Mouse (Mus musculus) heart, adult 8-10 months (tissue): ENCODE measurements around the gene Asb6. TPM values are rescaled to one million over a fixed set of nuclear protein-coding genes. Genes with fewer than 3 reads are reported as not detected.

ENCODE experiments used
- DNase-seq: peaks from one replicate; pipeline ENCODE4 v3.0.0; 2022; ENCODE audit warnings: low spot score
- total RNA-seq, 4 experiments: library from RNA; stranded (reverse); gene quantifications; 2 replicates each; pipeline ENCODE4 v1.2.4; 2022

Gene Asb6
- total RNA-seq, 4 experiments from 2014 or later, result 8.4 to 11.3 (median 8.7) TPM

DNA sequence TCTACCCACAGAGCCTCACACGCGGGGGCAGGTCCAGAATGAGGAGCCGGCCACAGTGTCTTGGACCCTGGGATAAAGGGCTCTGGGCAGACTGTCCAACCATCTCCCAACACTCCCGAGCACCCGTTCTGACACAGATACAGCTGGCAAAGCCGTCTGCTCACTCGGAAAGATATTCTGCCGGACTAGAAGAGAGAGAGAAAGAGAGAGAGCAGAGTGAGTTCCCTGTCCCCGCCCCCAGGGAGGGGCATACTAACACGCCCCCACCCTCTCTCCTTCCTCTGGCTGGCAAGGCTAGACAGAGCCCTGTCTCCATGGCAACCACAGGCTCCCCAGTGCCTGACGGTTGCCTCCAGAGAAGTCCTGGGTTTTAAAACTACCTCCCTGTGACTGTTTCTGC is 33.8 kb downstream of the Asb6 start:
- peak; percentile 59 for DNase-seq

GRCm38 (mm10) chr2:30795889-30796275 is 34.3 kb downstream of the Asb6 start:
- no peak for DNase-seq

DNA sequence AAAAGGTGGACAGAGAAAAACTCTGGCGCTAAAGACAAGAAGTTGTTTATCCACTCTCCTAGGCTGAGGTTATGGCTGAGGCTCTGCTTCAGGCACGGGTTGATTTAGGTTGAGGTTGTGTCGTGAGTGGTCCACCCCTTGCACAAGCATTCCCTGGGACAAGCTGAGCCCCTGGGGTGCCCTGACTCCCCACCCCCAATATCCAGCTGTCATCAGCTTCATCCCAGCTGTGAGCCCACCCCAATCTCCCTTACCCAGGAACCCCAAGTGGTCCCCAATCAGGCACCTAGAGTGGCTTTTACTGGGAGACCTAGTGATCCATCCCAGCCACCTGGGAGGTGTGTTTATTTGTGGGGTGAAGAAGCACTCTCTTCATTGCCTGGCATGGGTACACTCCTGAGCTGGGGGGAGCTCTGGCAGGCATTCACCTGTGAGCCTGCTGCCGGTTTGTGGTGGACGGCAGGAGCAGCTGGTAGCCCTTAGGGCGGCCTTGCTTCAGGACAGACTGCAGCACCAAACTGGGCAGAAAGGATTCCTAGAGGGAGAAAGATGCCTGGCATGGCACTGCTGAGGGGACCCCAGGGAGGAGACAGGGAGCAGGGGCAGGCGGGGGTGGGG is 34.8 kb downstream of the Asb6 start:
- no peak for DNase-seq

DNA sequence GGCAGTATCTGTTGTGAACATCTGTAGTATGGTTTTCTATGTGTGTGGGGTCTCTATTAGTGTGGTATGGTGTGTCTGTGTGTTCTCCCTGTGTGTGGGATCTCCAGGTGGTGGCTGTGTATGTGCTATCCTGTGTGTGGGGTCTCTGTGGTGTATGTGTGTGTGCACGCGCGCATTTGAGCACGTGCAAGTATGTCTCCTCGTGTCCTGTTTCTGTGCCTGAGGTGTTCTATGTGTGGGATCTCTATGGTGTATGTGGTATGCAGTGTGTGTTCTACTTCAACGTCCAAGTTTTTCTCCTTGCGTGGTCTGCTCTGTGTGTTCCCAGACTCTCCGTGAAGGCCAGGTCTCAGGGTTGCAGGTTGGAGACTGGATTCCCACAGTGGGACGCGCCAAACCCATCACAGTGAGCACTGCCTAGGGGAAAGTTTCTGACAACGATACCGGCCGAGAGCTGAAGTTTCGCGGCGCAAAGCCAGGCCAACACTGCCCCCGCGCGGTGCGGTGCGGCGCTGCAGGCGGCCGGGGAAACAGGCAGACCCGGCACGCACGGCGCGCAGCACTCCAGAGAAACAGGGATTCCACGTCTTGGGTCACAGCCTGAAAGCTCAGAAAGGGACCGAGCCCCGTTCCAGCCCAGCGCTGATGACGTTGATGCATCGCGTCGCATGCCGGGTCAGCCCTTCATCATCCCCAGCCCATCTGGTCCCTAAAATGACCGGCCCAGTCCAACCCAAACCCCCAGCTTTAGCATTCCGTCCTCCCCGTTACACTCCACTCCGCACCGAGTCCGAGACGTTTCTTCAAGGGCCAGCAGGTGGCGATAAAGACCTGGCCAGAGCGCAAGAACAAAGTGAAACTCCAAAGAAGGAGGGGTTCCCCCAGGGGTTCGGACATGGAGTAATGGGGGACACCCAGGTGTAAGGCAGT is 35.7 kb downstream of the Asb6 start:
- DNase-seq, result peak; percentile 97

- no peak for DNase-seq
Observed at GRCm38 (mm10) chr2:30792061-30792460, 38.1 kb downstream of the Asb6 start.

- no peak for DNase-seq
Observed at GRCm38 (mm10) chr2:30787466-30787865, 42.7 kb downstream of the Asb6 start.

- peak; percentile 38 for DNase-seq
Observed at GRCm38 (mm10) chr2:30784078-30784994, 45.8 kb downstream of the Asb6 start.

DNA sequence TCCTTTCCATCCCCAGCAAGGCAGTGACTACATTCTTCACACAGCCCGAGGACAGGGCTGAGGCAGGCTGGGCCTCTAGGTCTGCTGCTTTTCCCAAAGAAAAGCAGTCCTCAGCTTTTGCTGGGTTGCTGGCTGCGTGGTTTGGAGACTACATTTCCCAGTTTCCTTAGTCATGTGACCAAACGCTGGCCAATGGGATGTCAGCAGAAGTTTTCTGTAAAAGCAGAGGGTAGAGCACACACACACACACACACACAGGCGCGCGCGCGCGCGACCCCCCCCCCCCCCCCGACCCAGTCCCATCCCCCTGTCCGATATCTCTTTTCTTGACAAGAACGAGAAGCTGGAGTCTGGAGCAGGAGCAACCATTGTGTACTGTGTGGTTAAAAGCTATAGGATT is 46.8 kb downstream of the Asb6 start:
- peak; percentile 84 for DNase-seq

GRCm38 (mm10) chr2:30782312-30783290 is 47.5 kb downstream of the Asb6 start:
- DNase-seq, result peak; percentile 20

DNA sequence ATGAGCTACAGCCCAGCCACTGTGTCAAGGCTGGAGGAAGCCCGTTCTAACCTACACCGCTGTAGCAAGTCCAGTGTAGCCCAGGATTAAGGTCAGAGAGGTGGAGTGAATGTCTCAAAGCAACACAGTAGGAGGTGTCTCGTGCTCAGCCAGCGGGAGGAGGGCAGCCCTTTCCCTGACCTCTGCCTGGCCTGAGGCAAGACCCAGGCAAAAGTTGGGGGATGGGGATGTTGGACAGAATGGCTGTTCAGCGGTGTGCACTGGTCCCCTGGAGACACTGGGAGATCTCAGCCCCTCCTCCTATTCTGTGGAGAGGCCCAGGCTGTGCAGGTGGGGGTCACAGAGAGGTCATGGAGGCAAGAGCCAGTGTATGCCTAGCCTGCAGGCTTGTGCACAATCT is 50.9 kb downstream of the Asb6 start:
- no peak for DNase-seq

- DNase-seq, result no peak
Observed at GRCm38 (mm10) chr2:30778235-30778634, 51.9 kb downstream of the Asb6 start.

- DNase-seq, result no peak
Observed at GRCm38 (mm10) chr2:30777266-30777665, 52.9 kb downstream of the Asb6 start.

DNA sequence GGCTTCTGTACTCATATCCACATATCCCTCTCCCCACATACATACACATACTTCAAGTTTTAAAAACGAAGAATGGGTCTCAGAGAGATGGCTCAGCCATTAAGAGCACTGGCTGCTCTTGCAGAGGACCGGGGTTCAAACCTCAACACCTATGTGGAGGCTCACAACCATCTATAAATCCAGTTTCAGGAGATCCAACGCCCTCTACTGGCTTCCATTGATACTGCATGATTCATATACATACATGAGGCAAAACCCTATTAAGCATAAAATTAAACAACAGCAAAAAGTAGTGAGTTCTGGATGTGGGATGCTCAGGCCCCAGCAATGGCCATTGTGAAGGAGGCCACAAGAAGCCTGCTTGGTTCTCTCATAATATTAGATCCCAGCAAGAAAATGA is 54.2 kb downstream of the Asb6 start:
- DNase-seq, result no peak

GRCm38 (mm10) chr2:30773313-30774005 is 56.7 kb downstream of the Asb6 start:
- no peak for DNase-seq

Other genes with a start within 250 kb of the Asb6 start
- gene Cstad, start 235.3 kb downstream of the Asb6 start, total RNA-seq, result 1 to 10 TPM in 3 of 4 experiments, under 1 TPM in 1; 0.69 to 2.3 (median 1.5) TPM
- gene 1700001O22Rik, start 26.7 kb downstream of the Asb6 start, total RNA-seq, result 1 to 10 TPM in 1 of 4 experiments, under 1 TPM in 3; 0.24 to 1.2 (median 0.55) TPM
- gene Ntmt1, start 22.5 kb downstream of the Asb6 start, total RNA-seq, result 10 to 100 TPM; 23.8 to 27.7 (median 25.3) TPM
- under 1 TPM; 0.28 to 1.00 (median 0.73) TPM for gene Prrx2, start 4.6 kb upstream of the Asb6 start, total RNA-seq
- gene Ptges, start 99.5 kb upstream of the Asb6 start, total RNA-seq, result 1 to 10 TPM; 1.3 to 3.1 (median 1.9) TPM
- gene Tor1b, start 122.6 kb upstream of the Asb6 start, total RNA-seq, result 10 to 100 TPM; 27.8 to 28.4 (median 28.2) TPM
- 10 to 100 TPM in 2 of 4 experiments, 1 to 10 TPM in 2; 8.3 to 14.3 (median 9.9) TPM for gene Tor1a, start 137.6 kb upstream of the Asb6 start, total RNA-seq
- gene BC005624, start 151.9 kb upstream of the Asb6 start, total RNA-seq, result 10 to 100 TPM; 20.1 to 28.3 (median 24.1) TPM
- gene Usp20, start 151.9 kb upstream of the Asb6 start, total RNA-seq, result 10 to 100 TPM; 53.8 to 62.3 (median 59.7) TPM